Mouse (Mus musculus): Measurements from ENCODE around the gene Ctcfl.

- no peak for TF ChIP-seq CTCF (IDR thresholded peaks at IDR 0.05; ENCODE audit: low read depth)
- no peak for TF ChIP-seq EP300 (IDR thresholded peaks at IDR 0.05; ENCODE audit: low read depth)
Observed at GRCm38 (mm10) chr2:173151784-173152284, 32.5 kb upstream of the Ctcfl start.

All from liver, postnatal 0 days (tissue).